Mouse (Mus musculus) ES-Bruce4 (cell line): Measurements from ENCODE around the gene Nob1. TPM values are rescaled to one million over a fixed set of nuclear protein-coding genes. Genes with fewer than 3 reads are reported as not detected.

ENCODE experiments used
- H3K27ac ChIP-seq: 2 replicates; pipeline ENCODE4 v1.5.1; 2012; ENCODE audit warnings: low read length, inconsistent platforms; ENCODE audit not compliant: insufficient read depth
- H3K27me3 ChIP-seq: 2 replicates; pipeline ENCODE4 v1.6.1; 2012; ENCODE audit warnings: mild to moderate bottlenecking, low read length, inconsistent platforms; ENCODE audit not compliant: control insufficient read depth, poor library complexity, insufficient read depth, severe bottlenecking
- H3K36me3 ChIP-seq: 2 replicates; pipeline ENCODE4 v1.6.1; 2012; ENCODE audit warnings: inconsistent platforms, mild to moderate bottlenecking, low read length, moderate library complexity; ENCODE audit not compliant: control insufficient read depth, poor library complexity, insufficient read depth, severe bottlenecking
- H3K4me1 ChIP-seq: one replicate; pipeline ENCODE4 v1.8.1; 2011; ENCODE audit warnings: low read length; ENCODE audit not compliant: control insufficient read depth, insufficient read depth
- H3K4me3 ChIP-seq: 2 replicates; pipeline ENCODE4 v1.5.1; 2011; ENCODE audit warnings: low read depth, mild to moderate bottlenecking, low read length
- H3K9ac ChIP-seq: 2 replicates; pipeline ENCODE4 v1.6.1; 2012; ENCODE audit warnings: low read depth, mild to moderate bottlenecking, inconsistent platforms; ENCODE audit not compliant: poor library complexity, severe bottlenecking
- H3K9me3 ChIP-seq: replicated peaks from 2 replicates; pipeline ENCODE4 v1.6.1; 2012; ENCODE audit warnings: mild to moderate bottlenecking, low read length, inconsistent platforms; ENCODE audit not compliant: control insufficient read depth, poor library complexity, insufficient read depth, severe bottlenecking
- CTCF ChIP-seq: IDR thresholded peaks from one replicate; pipeline ENCODE4 v1.8.1; 2011; ENCODE audit warnings: low read depth, low read length
- EP300 ChIP-seq: IDR thresholded peaks from 2 replicates; pipeline ENCODE4 v1.6.1; 2011; ENCODE audit warnings: low read depth, low read length; ENCODE audit not compliant: insufficient read depth
- POLR2A ChIP-seq: IDR thresholded peaks from one replicate; pipeline ENCODE4 v1.8.1; 2011; ENCODE audit warnings: low read length; ENCODE audit not compliant: insufficient read depth
- polyA plus RNA-seq: library from polyadenylated mRNA; stranded (reverse); fragments of >200 nt; gene quantifications from 2 replicates; pipeline ENCODE4 v1.2.4, GENCODE M21; 2011; ENCODE audit warnings: low read depth; ENCODE audit not compliant: missing spikeins, insufficient read depth, insufficient read length

Nob1 gene
- polyA plus RNA-seq, 1 experiment: 68.4 TPM

DNA sequence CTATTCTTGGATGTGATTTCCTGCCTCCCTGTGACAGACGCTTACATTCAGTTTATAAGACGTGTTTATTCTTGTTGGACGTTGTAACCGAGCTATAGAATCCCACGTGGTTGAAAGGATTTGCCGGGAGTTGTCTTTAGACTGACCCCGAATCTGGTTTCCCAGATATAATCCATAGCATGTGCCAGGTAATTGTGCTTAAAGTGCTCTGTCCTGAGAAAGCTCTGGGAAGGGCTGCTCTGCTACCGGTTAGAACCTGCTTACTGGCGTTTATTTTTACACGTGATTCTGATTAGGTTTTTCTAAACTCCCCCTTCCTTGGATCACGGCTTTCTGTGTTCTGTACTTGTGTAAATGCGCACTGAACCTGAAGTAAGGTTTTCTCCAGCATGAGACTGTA is 27.2 kb downstream of the Nob1 start:
- Histone ChIP-seq H3K4me1 (peaks cover 6% of the 10 kb centered on the region), H3K27ac (no peak overlapping the region)
- TF ChIP-seq POLR2A: no peak
- no peak for TF ChIP-seq EP300
- TF ChIP-seq CTCF: no peak

DNA sequence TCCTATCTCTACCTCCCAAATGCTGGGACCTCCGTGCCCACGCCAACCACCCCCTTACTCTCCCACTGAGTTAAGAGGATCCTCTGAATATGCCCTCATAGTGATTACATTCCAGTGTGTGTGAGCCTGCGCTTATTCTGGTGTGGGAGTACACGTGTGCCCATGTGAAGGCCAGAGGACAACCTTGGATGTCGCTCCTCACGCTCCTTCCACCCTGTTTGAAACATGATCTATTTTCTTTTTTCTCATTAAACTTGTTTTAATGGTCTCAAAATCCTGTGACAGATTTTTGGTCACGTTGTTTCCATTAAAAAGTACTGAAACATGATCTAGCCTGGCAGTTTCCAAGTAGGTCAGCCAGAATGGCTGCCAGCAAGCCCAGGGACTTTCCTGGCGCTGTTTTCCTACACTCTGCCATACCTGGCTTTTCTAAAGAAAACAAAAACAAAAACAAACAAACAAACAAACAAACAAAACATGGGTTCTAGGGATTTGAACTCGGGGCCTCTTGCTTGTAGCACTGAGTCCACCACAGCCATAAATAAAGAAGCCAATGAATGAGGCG is 28.7 kb downstream of the Nob1 start:
- H3K36me3 ChIP-seq: no peaks in the 10 kb centered on the region
- no peak overlapping the region for H3K9ac ChIP-seq
- TF ChIP-seq CTCF (no peak), EP300 (no peak), POLR2A (no peak)
- H3K9me3 ChIP-seq: no peaks in the 10 kb centered on the region
- H3K4me3 ChIP-seq: no peak overlapping the region
- no peaks in the 10 kb centered on the region for H3K27me3 ChIP-seq
- H3K27ac ChIP-seq: no peak overlapping the region
- no peaks in the 10 kb centered on the region for H3K4me1 ChIP-seq

More for the DNA sequence above, 27.2 kb downstream of the Nob1 start:
- Histone ChIP-seq H3K4me3 (no peak overlapping the region), H3K36me3 (no peaks in the 10 kb centered on the region), H3K27me3 (no peaks in the 10 kb centered on the region), H3K9me3 (no peaks in the 10 kb centered on the region), H3K9ac (no peak overlapping the region)

DNA sequence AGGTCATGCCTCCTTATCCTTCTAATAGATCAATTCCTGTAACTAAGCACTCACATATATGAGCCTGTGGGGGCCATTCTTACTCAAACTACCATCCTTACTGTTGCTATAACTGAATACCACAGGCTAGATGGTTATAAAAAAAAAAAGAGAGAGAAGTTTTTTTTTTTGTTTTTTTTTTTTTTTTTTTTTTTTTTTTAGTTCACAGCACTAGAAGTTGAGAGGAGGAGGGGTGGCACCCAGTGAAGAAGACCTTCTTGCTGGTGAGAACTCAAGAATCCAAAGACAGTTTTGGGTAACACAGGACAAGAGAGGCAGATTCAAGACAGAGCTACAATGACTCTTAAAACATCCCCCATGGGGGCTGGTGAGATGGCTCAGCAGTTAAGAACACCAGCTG is 29.5 kb downstream of the Nob1 start:
- TF ChIP-seq POLR2A (no peak), EP300 (no peak), CTCF (no peak)

DNA sequence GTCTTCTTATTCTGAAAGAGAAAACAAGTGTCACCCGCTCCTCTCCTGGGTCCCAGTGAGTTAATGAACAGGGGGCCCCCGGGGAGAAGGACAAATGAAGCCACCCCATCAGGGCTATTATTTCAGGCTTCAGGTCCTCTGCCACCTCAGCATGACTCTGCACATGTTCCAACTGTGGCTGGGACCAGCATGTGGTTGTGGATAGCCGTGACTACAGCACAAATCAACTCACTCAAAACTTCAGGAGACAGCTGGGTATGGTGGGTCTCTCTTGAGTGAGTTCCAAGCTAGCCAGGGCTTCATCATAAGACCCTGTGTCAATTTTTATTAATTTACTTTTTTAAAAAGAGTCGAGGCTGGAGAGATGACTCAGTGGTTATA is 33.7 kb downstream of the Nob1 start:
- Histone ChIP-seq H3K36me3 (no peaks in the 10 kb centered on the region), H3K9me3 (no peaks in the 10 kb centered on the region), H3K27ac (no peak overlapping the region), H3K9ac (no peak overlapping the region), H3K4me1 (no peaks in the 10 kb centered on the region), H3K27me3 (no peaks in the 10 kb centered on the region), H3K4me3 (no peak overlapping the region)
- TF ChIP-seq CTCF (no peak), POLR2A (no peak), EP300 (no peak)

More for the DNA sequence above, 29.5 kb downstream of the Nob1 start:
- Histone ChIP-seq H3K27ac (no peak overlapping the region), H3K27me3 (no peaks in the 10 kb centered on the region), H3K9me3 (no peaks in the 10 kb centered on the region), H3K4me1 (no peaks in the 10 kb centered on the region), H3K4me3 (no peak overlapping the region), H3K9ac (no peak overlapping the region), H3K36me3 (no peaks in the 10 kb centered on the region)

DNA sequence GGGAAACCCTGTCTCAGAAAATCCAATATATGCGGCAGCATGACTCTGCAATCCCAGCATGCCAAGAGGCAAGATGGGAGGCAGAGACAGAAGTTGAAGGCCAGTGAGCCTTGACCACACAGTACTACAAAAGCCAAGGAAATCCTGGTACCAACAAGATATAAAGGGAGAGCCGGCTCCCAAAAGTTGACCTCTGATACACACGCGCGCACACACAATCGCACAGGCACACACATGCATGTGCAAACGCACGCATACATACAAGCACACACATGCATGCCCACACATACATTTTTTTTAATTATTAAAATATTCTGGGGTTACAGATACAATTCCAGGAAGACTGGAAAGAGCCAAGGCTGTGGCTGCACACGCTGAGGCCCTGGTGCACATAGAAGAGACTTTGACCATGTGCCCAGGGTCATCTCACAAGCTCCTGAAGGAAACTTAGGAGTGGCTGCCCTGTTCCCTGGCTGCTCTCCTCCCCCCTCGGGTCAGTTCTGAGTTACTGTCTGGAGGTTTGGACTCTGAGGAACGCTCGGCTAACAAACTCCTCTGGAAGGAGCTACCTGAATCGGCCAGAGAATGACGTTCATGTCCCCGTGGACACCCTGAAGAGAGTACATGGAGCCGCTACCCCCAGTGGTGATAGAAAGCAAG is 34.2 kb downstream of the Nob1 start:
- no peak overlapping the region for H3K27ac ChIP-seq
- H3K9ac ChIP-seq: no peak overlapping the region
- H3K4me3 ChIP-seq: no peak overlapping the region
- no peaks in the 10 kb centered on the region for H3K9me3 ChIP-seq
- no peaks in the 10 kb centered on the region for H3K36me3 ChIP-seq
- H3K27me3 ChIP-seq: no peaks in the 10 kb centered on the region
- H3K4me1 ChIP-seq: no peaks in the 10 kb centered on the region
- TF ChIP-seq POLR2A (no peak), CTCF (no peak)

DNA sequence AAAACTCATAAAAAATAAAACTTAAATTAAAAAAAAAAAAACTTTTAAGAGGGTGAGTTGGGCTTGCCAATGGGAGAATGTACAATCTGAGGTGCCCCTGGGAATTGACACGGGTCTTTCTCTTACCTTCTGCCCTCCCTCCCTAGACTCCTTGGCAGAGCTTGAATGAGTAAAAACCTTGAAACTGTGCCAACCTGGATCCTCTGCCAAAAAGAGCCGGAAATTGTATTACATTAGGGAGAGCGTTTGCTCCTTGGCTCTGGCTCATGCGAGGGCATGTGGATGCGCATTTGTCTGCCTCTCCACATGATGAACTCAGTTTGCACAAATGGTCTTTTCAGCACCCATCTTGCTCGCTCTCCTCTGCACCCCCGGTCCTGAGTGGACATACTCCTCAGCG is 35.3 kb downstream of the Nob1 start:
- no peak overlapping the region for H3K4me3 ChIP-seq
- no peak for TF ChIP-seq EP300
- TF ChIP-seq CTCF: no peak
- TF ChIP-seq POLR2A: no peak
- H3K36me3 ChIP-seq: no peaks in the 10 kb centered on the region
- no peak overlapping the region for H3K9ac ChIP-seq
- no peaks in the 10 kb centered on the region for H3K4me1 ChIP-seq
- H3K27ac ChIP-seq: no peak overlapping the region
- no peaks in the 10 kb centered on the region for H3K27me3 ChIP-seq
- no peaks in the 10 kb centered on the region for H3K9me3 ChIP-seq
